Mouse (Mus musculus) liver, embryonic 14.5 days (tissue): ENCODE measurements around the gene Ap2a2.
"Not testable (repeated sequence)": the region's sequence is repeated elsewhere in the genome, so short reads cannot be mapped to it uniquely, and the experiment has no call there.

Experiments used
- CTCF ChIP-seq: IDR thresholded peaks from 2 replicates; pipeline ENCODE4 v1.5.1; 2016; ENCODE audit warnings: antibody characterized with exemption, low read depth, control low read depth
- EP300 ChIP-seq: IDR thresholded peaks from 2 replicates; pipeline ENCODE4 v1.6.1; 2016; ENCODE audit warnings: antibody characterized with exemption, low read depth

DNA sequence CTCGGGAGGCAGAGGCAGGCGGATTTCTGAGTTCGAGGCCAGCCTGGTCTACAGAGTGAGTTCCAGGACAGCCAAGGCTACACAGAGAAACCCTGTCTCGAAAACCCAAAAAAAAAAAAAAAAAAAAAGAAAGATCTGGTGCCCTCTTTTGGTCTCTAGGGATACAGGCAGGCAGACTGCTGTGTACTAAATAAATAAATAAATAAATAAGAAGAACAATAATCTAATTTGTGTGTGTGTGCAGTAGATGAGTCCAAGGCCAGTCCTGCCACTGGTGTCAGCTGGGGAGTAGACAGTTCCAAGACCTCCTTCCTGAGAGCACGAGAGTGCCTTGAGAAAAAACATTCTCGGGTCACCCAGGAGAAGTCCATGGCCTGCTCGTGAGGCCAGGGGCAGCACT lies 28.3 kb downstream of the Ap2a2 start:
- not testable (repeated sequence) for TF ChIP-seq CTCF, EP300
